Mouse (Mus musculus) activated CD4-positive, CD25-positive, alpha-beta regulatory T cell, adult 4 months (primary cell): ENCODE data around the gene Nsd1. TPM values are rescaled to one million over a fixed set of nuclear protein-coding genes. Genes with fewer than 3 reads are reported as not detected.

Experiments used
- ATAC-seq: one replicate; pipeline ENCODE4 v1.8.0; 2017
- polyA plus RNA-seq, 2 experiments: library from polyadenylated mRNA; unstranded; fragments of 100-300 nt; shearing (Covaris generic); gene quantifications; one replicate each; pipeline ENCODE4 v1.2.1; 2017

Nsd1 gene
- polyA plus RNA-seq, 2 experiments from 2014 or later: 53.0 to 53.8 TPM

DNA sequence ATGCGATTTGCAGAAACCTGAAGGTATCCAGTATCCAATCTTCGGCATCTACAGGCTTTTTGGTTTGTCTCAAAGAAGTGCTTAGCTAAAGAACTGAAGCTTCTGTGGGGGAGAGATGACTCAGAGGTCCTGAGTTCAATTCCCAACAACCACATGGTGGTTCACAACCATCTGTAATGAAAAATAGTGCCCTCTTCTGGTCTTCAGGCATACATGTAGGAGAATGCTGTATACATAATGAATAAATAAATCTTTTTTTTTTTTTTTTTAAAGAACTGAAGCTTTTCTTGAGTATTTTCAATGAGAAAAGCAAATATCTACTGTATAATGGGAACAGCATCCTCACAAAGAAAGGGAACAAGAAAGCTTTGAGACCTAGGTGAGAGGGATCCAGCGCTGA is 49.1 kb downstream of the Nsd1 start:
- ATAC-seq: no peak

DNA sequence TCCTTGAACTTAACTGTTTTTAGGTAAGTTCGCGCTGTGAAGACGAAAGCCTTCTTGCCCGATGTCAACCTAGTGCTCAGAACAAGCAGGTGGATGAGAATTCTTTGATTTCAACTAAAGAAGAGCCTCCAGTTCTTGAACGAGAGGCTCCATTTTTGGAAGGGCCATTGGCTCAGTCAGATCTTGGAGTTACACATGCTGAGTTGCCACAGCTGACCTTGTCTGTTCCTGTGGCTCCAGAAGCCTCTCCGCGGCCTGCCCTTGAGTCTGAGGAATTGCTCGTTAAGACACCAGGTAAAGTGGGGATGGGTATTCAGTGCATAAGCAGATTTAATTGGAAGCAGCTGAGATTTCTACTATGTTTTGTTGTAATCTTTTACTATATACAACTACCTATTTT is 51.9 kb downstream of the Nsd1 start:
- ATAC-seq: no peak

DNA sequence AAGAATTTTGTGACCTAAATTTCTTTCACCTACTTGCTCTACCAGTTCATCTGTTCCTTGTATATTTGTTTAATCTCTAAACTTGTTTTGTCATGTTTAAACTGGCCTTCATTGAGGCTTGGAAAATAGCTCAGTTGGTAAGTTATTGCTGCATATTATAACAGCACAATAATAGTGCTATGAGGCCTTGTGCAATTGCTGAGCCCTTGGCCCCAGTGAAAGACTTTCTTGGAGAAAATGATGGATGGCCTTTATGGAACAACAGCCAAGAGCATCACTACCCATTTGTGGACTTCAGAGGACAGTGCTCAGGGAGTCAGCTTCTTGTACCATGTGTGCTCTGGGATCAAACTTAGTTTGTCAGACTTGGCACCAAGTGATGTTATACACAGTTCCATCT is 52.5 kb downstream of the Nsd1 start:
- ATAC-seq: no peak

DNA sequence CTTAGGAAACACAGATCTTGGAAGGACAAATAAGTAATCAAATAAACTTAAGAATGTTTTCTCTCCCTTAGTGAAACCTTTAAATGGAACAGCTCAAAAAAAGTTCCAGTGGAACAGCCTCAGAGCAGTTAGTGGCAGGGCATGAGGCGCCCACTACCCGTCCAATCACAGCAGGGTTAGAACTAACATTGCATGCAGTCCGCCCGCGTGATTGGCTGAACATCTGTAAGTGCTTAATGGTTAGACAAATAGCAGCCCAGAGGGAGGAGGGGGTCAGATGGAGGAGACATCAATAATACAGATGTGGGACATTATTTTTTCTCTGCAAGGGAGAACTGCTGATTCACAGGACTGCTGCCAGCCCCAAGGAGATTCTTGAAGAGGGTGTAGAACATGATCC is 67.6 kb downstream of the Nsd1 start:
- ATAC-seq: no peak

DNA sequence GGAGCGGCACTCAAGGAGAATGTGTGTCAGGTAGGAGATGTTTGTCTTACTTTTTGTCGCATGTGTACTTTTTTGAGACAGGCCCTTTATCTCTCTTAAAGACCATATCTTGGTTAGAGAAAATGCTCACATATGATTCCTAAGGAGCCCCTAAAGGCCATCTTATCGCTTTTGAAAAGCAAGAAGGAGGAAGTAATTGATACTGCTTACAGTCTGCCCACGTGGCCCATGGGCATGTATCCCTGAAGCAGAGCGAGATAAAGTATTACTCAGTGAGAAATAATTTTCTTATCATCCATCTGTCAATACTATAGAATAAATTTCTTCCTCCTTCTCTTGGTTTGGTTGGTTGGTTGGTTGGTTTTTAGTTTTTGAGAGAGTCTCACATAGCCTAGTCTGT is 68.1 kb downstream of the Nsd1 start:
- ATAC-seq: no peak

DNA sequence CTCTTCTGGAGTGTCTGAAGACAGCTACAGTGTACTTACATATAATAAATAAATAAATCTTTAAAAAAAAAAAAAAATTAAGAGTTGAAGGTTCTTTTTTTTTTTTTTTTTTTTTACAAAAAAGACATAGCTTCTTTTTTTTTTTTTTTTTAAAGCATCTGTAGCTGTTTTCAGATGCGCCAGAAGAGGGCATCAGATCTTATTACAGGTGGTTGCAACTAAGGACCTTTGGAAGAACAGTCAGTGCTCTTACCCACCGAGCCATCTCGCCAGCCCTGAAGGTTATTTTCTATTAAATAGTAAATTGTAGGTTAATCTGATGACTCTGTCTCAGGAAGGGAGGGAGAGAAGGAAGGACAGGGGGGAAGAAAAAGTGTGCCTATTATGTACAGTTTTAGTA is 79.3 kb downstream of the Nsd1 start:
- no peak for ATAC-seq

DNA sequence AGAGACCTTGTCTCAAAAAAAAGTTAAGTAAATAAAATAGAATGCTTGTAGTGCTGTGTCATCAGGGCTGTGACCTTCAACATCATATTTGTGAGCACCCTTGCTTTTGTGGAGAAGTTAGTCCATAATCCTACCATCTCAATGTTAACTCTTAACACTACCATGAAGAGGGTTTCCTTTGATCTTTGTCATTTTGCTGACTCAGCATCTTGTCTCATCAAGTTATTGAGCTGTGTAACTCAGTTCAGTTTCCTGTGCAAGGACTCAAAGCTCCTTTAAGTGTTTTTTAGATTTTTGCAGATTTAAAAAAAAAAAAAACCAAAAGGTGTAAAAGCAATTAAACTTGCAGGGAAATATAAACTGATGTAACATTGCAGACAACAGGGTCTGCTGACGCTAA is 87.2 kb downstream of the Nsd1 start:
- no peak for ATAC-seq

DNA sequence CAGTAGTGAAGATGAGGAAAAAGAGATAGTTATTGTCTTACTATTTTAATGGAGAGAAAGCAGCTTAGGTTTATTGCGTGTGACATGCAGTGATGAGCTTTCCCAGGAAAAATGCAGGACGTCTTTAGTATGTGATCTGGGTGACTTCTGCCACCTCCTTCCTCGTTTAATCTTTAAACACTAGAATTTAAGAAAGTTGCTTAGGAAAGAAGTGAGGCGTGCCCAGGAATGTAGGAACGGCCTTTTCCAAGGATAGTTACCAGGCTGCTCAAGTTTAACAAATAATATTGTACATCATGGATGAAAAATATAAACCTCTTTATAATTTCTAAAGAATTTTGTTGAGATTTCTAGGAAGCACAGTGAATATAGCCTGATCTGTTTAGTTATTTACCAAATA is 91.3 kb downstream of the Nsd1 start:
- no peak for ATAC-seq

DNA sequence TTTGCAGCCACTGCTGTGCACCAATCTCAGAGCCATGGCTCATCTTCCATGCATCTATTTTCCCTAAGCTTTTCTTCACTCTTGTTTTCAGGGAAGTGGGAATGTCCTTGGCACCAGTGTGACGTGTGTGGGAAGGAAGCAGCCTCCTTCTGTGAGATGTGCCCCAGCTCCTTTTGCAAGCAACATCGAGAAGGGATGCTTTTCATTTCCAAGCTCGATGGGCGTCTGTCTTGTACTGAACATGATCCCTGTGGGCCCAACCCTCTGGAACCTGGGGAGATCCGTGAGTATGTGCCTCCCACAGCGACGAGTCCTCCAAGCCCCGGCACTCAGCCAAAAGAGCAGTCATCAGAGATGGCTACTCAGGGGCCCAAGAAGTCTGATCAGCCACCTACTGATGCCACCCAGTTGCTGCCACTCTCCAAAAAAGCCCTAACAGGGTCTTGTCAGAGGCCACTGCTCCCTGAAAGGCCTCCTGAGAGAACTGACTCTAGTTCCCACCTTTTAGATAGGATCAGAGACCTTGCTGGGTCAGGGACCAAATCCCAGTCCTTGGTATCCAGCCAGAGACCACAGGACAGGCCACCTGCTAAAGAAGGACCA is 102.5 kb downstream of the Nsd1 start:
- no peak for ATAC-seq

DNA sequence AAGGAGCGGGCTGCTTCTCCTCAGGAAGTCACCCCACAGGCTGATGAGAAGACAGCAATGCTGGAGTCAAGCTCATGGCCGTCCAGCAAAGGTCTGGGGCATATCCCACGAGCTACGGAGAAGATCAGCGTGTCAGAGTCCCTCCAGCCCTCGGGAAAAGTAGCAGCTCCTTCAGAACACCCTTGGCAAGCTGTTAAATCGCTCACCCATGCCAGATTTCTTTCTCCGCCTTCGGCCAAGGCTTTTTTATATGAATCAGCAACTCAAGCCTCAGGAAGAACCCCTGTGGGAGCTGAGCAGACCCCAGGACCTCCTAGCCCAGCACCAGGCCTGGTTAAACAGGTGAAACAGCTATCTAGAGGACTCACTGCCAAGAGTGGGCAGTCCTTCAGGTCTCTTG is 103.5 kb downstream of the Nsd1 start:
- no peak for ATAC-seq

DNA sequence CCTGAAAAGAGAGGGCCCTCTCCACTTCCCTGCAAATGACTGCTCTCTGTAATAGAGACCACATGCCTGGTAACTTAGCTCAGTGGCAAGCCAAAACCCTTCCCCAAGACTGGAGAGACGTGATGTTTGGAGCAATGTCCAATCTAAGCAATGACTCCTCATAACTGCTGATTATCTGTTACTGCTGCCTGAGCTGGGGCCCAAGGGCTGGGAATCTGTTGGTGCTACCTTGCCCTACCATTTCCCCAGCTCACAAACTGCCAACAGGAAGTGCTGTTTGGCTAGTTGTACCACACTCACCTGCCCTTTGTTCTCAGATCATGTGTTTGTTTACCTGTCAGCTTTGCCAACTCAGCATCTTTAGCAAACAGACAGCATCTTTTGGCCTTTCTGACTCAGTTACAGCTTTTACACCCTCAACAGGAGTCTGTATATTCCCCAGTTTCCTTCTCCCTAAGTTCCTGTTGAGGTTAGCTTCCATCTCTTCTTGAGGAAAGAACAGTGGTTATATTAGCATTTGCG is 105.4 kb downstream of the Nsd1 start:
- no peak for ATAC-seq

DNA sequence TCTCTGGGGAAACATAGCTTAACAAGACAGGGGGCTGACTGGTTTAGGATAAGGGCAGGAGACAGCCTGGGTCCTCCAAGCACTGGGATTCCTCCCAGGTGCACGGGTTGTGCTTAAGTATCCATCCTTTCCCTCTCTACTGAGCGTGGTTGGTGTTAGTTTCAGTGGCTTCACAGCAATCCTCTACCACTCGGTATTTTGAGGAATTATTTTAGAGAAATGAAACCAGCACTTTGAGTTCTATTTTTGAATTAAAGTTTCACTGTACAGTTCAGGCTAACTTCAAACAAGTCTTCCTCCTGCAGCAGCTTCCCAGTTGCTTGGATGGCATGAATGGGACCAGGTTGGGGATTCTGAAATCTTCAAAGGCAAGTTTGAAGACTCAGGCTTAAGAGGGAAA is 108.8 kb downstream of the Nsd1 start:
- ATAC-seq: no peak

DNA sequence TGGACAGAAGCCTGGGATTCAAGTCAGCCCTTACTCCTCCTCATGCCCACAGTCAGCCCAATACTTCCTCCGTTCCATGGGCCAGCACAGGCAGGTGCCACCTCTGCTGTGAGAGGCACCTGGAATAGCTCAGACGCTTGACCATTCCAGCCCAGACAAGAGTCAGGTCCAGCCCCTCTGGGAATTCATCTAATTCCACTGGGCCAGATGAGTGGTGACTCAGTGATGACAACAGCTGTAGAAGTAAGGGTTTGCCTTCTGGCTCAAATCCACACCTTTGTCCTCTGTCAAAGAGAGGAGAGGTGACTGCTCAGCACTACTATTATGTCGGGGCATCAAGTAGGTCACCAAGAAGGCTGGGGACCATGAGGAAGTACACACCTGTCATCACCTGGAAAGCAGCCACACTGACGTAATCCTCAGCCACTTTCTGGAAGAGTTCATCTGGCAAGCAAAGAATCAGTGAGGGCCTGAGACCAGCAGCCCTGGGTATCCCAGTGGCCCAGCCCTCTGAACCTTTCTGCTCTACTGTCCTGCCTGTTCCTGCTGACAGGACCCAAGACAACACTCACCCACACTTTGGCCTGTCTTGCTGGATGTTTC is 110.5 kb downstream of the Nsd1 start, which contains the start of gene Prelid1:
Gene Prelid1 (plus strand): TSS at position 570 of the 603 bp plus-strand sequence.
- no peak for ATAC-seq

DNA sequence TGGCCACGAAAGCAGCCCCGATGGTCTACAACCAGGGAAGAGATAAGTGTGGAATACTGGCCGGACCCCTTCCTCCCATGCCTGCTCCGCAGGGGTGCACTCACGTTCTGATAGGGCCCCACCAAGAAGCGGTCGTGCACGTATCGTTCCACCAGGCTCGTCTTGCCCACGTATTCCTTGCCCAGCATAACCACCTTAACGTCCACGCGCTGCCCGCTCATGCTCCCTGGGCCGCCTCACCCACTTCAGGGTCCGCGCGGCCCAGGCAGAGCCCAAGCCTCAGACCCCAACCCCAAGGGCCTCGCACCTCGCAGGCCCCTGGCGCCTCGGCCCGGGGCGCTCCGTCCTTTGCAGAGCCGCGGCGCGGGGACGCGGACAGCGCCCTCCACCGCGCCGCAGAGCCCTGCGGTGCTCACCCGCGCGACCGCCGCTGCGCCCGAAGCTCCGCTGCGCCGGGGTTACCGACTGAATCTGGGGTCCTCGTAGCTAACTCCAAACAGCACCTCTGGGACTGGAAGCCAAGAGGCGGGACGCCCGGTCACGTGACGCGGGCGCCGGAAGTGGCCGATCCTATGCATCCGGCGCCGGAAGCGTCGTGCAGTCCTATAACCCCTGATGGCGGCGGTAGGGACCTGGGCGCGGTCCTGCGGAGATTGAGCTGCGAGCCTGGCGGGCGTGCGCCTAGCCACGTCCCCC is 112.0 kb downstream of the Nsd1 start, which contains the start of gene Rab24:
Gene Rab24 (minus strand): TSS at position 513 of the 696 bp plus-strand sequence.
- peak; percentile 95 for ATAC-seq

DNA sequence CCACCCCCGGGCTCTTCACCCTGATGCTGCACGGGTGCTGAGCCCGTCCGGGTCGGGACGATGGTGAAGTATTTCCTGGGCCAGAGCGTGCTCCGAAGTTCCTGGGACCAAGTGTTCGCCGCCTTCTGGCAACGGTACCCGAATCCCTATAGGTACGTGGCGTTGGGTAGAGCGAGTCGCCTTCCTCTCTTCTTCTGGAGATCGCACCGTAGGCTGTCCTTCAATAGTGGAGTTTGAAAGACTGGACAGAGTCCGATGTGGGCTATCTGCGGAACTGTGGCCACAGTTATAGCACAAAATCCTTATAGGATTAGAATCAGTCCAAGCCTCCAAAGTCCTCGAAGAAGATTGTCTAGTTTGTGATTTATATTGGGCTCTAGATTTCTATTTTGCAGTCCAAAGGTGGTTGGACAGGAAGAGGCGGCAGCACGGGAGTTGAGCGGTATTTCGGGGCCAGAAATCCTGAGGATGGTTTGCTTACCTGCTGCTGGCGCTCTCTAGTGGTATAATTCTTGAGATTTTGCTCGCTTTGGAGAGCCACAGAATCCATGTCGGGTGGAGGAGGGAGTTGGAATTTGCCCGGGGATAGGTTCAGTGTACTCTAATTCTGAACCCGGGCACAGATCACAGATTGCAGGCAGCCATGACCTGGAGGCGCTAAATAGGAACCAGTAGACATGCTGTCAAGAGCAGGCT is 112.7 kb downstream of the Nsd1 start:
- no peak for ATAC-seq

DNA sequence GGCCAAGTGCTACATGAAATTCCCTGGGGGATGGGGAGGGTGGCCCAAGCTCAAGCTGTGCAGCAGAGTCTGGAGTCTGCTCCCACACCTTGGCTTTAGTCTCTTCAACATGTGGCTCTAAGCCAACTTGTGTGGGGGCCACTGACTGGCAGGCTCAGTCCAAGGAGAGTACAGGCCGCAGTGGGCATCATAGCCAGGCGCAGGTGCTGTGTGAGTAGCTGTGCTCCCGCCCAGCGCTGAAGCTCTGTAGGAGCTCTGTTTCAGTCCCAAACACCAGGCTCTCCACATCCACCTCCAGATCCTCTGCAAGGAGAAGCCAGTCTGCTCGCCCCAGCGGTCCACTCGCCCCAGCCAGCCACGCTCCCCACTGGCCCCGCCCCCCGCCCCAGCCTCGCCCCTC is 116.0 kb downstream of the Nsd1 start:
- no peak for ATAC-seq

DNA sequence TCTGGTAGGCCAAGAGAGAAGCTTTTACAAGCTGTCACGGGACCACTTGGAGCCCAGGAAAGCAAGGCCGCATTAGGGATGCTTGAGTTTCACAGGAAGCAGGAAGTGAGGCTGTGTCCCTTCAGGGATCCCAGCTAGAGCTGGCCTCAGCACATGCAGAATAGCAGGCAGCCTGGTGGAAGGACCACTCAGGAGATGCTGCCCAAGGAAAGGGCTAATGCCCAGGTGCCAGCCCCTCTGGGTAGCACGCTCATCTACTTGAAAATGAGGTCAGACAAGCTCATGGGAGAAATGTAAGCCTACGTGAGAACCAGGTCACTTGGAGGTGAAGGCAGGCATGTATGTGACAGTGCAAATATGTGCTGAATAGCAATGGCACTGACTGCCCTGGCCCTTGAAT is 117.6 kb downstream of the Nsd1 start:
- ATAC-seq: peak; percentile 4

DNA sequence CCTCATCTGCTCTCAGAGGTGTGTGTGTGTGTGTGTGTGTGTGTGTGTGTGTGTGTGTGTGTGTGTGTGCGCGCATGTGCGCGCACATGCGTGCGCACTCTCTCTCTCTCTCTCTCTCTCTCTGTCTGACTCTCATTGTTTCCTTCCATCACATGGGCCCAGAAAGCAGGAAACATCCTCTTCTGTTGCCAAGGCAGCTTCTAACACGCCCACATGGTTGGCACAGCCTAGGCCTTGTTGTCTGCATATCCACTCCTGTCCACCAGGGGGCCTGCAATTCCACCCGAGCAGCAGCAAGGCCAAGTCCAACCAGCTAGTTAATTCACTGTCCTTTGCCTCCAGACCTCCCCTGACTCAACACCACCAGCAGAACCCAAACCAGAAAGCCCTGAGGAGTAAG is 118.1 kb downstream of the Nsd1 start:
- peak; percentile 89 for ATAC-seq

DNA sequence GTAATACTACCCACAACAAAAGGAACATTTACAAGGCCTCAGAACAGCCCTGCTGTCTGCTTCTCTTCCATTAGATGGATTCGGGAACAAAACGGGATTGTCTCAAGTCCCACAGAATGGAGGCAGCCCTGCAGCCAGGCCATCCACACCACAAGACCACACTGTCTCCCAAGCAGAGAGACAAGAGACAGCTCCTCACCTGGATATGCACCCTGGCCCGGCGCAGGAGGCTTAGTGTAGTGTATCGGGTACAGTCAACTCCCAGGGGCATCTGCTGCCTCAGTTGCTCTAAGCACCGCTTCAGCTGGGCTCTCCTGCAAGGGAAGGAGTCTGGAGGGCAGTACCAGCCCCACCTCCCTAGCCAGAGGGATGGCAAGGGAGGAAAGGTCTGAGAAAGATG is 118.6 kb downstream of the Nsd1 start:
- ATAC-seq: no peak

DNA sequence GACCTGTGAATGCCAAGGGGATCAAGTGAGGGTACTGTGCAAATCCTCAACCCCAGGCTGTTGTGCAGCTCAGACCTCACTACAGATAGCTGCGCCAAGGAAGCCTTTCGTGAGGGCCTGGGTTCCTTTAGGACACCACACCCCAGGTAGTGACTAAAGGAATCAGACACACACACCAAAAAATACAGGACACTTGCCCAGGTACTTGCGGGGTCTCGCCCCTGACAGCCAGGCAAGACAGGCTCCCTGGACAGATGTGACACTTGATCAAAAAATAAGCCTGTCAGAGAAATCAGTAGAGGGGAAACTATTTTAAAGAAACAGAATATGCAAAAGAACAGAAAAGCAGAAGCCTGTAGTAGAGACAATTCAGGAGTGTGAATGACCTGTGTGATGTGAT is 119.1 kb downstream of the Nsd1 start:
- no peak for ATAC-seq

DNA sequence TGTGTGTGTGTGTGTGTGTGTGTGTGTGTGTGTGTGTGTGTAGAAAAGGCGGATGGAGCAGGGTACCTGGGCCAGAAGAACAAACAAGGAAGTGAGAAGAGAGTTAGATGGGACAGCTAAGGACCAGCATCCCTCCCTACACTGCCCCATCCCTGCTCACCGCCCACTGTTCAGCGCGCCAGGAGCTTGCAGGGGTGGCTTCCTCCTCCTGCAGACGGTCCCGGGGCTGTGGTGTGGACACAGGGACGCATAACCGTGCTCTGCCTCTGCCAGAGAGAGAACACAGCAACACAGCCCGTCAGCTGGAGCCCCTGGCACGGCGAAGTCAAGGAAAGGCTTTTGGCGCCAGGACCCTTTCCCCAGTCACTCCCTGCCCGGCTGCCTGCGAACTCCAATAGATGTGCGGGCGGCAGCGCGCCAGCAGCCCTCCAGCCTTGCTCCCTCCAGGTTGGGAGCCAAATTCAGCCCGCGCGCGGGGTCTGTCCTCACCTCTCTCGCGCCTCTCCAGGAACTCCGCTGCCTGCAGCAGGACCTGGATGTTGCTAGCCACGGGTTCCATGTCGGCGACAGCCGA is 119.6 kb downstream of the Nsd1 start:
- peak; percentile 1 for ATAC-seq

DNA sequence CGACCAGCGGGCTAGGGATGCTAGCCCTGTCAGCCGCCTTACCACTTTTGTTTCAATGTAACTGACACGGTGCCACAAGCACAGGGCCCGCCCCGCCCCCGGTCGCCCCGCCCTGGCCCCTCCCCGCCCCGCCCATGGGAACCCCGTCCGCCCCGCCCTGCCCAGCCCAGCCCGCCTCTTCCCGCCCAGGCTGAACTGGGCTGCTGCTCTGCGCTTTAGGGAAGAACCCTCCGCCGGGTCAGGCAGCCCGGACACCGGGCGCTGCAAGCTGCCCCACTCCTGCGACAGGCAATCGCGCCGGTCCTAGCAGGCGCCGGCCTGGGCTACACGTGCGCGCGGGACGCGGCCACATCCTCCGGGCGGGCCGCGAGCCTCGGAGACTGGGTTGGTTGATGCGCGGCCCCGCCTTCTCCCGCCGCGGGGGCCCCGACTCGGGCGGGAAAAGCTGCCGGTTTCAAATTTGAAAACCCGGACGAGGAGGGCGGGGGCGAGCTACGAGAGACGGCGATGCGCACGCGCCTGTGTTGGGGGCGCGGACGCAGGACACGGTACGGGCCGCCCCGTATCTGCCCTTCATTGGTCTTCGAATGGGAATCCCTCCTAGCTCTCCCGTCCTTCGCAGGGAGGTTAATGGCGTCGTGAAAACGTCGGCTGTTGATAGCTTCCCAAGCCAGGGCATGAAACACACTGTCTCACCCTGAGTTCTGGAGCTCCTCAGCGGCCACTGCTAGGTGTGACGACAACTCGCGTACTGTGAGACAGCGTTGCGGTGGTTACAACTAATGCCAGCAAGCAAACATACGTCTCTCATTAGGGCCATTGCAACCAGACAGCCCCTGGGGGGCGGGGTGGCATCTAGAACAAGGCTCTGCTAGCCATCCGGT is 120.3 kb downstream of the Nsd1 start, which contains the start of gene Mxd3:
Gene Mxd3 (minus strand): TSS at position 141 of the 884 bp plus-strand sequence.
- peak; percentile 63 for ATAC-seq
